Mouse (Mus musculus) brown adipose tissue, adult 24 weeks (tissue): ENCODE measurements around the gene Sema4g. TPM values are rescaled to one million over a fixed set of nuclear protein-coding genes. Genes with fewer than 3 reads are reported as not detected.
A peak's percentile ranks its signal among the peaks of the same experiment; 100 is the strongest.

ENCODE experiments used
- H3K27ac ChIP-seq: fragments of 200-500 bp; replicated peaks from 2 replicates; pipeline ENCODE4 v1.5.1; 2012; ENCODE audit warnings: low read depth, mild to moderate bottlenecking, low read length
- H3K4me1 ChIP-seq: fragments of 200-500 bp; 2 replicates; pipeline ENCODE4 v1.6.1; 2012; ENCODE audit warnings: low read length, mixed read lengths; ENCODE audit not compliant: control insufficient read depth, insufficient read depth, insufficient read length
- H3K4me3 ChIP-seq: fragments of 200-500 bp; 2 replicates; pipeline ENCODE4 v1.5.1; 2012; ENCODE audit warnings: low read depth, mild to moderate bottlenecking, low read length, moderate library complexity; ENCODE audit not compliant: insufficient read depth
- polyA plus RNA-seq: library from polyadenylated mRNA; stranded (reverse); fragments of >200 nt; gene quantifications from 2 replicates; pipeline ENCODE4 v1.2.4, GENCODE M21; 2012; ENCODE audit not compliant: missing spikeins, insufficient read depth, insufficient read length

Sema4g gene
- 0.25 and 0.55 TPM in 2 replicates for polyA plus RNA-seq

- Histone ChIP-seq H3K27ac (no peak within 1 kb of the TSS), H3K4me3 (peak within 1 kb of the TSS; percentile 53), H3K4me1 (0 out of 2 replicates have a peak, but pooled peaks cover 2% of the 10 kb centered on the region)
These were observed at the start of gene Sema4g for GRCm38 (mm10) chr19:44988831-44989566. Sema4g (plus strand) TSS chr19:44989101.

DNA sequence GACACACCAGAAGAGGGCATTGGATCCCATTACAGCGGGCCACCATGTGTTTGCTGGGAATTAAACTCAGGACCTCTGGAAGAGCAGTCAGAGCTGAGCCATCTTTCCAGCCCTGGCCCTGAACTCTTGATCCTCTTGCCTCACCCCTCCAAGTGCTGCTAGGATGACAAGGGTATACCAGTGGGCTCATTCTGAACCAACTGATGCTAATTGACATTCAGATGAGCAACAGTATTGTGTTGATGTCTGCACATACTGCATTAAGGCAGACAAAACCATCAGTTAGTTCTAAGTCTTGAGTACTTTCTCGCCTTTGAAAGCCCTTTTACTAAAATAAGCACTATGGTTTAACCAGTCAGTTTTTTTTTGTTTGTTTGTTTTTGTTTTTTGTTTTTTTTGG, 29.3 kb upstream of the Sema4g start:
- Histone ChIP-seq H3K4me3 (no peak overlapping the region), H3K4me1 (no peaks in the 10 kb centered on the region), H3K27ac (no peak overlapping the region)

- Histone ChIP-seq H3K4me1 (no peaks in the 10 kb centered on the region), H3K4me3 (no peak overlapping the region), H3K27ac (no peak overlapping the region)
These were observed 22.9 kb upstream of the Sema4g start for GRCm38 (mm10) chr19:44965978-44966377.

GRCm38 (mm10) chr19:44968329-44968728, 20.6 kb upstream of the Sema4g start:
- Histone ChIP-seq H3K27ac (no peak overlapping the region), H3K4me1 (no peaks in the 10 kb centered on the region), H3K4me3 (no peak overlapping the region)

GRCm38 (mm10) chr19:44976636-44977035, 12.3 kb upstream of the Sema4g start:
- no peaks in the 10 kb centered on the region for H3K4me1 ChIP-seq
- H3K27ac ChIP-seq = no peak overlapping the region
- H3K4me3 ChIP-seq = no peak overlapping the region

- no peaks in the 10 kb centered on the region for H3K4me1 ChIP-seq
- H3K27ac ChIP-seq = no peak overlapping the region
- H3K4me3 ChIP-seq = no peak overlapping the region
These were observed 11.8 kb upstream of the Sema4g start for GRCm38 (mm10) chr19:44977148-44977547.

DNA sequence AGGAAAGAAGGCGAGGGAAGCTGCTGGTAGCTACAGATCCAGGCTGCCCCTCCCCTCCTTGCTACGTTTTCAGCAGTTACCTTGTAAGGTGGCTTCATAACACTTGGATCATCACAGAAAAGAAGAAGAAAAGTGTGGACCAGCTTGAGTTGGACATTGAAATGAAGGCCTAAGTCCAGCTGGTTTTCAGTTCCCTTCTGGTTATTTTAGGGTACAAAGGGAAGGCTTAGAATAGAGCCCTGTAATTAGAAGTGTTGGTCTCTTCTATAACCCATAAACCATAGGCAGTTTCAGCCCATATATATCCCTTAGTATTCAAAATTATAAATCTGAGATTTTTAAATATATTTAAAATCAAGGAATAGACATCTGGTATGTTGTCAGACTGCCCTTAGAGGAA, 8.1 kb upstream of the Sema4g start:
- 0 out of 2 replicates have a peak, but pooled peaks cover 2% of the 10 kb centered on the region for H3K4me1 ChIP-seq
- no peak overlapping the region for H3K27ac ChIP-seq
- no peak overlapping the region for H3K4me3 ChIP-seq

DNA sequence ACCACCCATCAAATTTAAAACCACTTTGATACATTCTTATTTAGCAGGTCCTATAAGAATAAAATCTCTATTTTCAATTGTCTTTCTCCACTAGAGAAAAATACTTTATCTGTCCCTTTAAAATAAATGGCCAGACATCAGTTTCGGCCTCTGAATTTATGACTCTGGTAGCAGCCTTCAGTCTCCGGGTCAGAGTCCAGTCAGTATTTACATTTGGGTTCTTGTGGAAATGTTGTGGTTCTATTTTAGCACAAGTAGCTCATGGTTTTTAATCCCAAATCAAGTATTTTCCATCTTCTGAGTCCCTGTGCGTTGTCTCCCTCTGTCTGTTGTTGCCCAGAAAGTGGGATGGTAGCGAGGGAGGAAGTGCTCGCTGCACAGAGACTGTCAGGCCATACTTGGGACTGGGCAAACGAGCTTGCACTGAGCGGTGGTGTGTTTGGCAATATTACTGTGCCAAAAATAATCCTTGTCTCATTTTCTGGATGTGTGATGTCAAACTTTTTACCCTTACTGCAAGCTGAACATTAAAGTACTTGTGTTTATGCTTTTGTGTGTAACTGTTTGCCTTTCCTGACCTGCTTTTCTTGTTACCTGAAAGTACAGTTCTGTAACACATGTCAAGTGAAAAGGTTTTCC, 6.3 kb upstream of the Sema4g start:
- H3K27ac ChIP-seq = no peak overlapping the region
- H3K4me1 ChIP-seq = 0 out of 2 replicates have a peak, but pooled peaks cover 2% of the 10 kb centered on the region
- no peak overlapping the region for H3K4me3 ChIP-seq

DNA sequence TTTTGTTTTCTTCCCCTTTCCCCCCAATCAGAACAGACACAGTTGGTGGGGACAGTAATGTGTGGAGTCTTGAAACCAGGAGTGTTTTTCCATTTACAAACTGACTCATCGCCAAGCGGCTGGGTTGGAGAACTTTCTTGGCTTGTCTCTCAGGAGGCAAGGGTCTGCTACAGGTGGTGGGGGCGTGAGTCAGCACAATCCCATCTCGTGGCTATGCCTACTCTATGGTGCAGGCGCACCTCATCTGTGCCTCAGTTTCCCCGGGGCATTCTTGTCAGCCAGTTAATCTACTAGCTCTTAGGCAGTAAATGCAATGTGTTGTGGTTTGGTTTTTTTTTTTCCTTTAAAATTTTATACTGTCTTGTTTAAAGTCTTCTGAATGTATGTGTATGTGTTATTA, 5.5 kb upstream of the Sema4g start:
- Histone ChIP-seq H3K4me3 (no peak overlapping the region), H3K4me1 (0 out of 2 replicates have a peak, but pooled peaks cover 2% of the 10 kb centered on the region), H3K27ac (no peak overlapping the region)

DNA sequence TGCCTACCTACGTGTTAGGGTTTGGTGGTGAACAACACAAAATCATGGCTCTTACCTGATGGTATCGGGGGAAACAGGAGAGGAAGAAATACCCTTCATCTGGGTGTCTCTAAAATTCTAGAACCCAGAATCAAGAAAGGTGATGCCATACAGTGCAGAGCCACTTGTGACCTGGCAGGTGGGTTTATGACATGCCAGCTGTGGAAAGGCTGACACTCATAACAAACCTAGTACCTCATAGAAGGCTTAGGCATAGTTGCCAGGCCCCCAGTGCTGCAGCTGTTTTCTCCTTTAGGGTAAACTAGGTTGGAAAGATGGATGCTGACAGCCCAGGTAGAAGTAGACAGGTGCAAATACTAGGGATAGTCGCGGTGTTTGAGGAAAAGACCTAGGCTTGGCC, 4.5 kb upstream of the Sema4g start:
- Histone ChIP-seq H3K4me3 (no peak overlapping the region), H3K4me1 (0 out of 2 replicates have a peak, but pooled peaks cover 2% of the 10 kb centered on the region), H3K27ac (no peak overlapping the region)

GRCm38 (mm10) chr19:44985159-44985988, 3.5 kb upstream of the Sema4g start:
- H3K4me3 ChIP-seq = no peak overlapping the region
- H3K4me1 ChIP-seq = 0 out of 2 replicates have a peak, but pooled peaks cover 2% of the 10 kb centered on the region
- H3K27ac ChIP-seq = 0 out of 2 replicates have a peak overlapping the region, but pooled peaks have one; percentile 12

DNA sequence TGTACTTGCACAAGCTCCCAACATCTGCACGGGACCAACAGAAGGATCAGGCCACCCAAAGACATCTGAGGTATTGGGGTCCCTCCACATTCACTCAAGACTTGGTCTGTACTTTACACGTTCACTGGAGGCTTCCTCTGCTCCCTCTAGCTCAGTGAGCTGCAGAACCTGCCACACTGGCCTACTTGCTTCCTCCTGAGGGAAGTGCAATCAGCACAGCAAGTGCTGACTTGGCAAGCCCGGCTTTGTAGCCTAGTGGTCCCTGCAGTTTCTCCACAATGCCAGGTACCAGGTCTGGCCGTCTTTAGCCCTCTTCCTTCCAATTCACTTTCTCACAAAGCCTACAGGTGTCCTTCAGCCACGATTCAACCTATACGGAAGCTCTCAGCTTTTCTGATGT, 1.9 kb upstream of the Sema4g start:
- Histone ChIP-seq H3K4me3 (no peak overlapping the region), H3K4me1 (0 out of 2 replicates have a peak, but pooled peaks cover 2% of the 10 kb centered on the region), H3K27ac (no peak overlapping the region)

DNA sequence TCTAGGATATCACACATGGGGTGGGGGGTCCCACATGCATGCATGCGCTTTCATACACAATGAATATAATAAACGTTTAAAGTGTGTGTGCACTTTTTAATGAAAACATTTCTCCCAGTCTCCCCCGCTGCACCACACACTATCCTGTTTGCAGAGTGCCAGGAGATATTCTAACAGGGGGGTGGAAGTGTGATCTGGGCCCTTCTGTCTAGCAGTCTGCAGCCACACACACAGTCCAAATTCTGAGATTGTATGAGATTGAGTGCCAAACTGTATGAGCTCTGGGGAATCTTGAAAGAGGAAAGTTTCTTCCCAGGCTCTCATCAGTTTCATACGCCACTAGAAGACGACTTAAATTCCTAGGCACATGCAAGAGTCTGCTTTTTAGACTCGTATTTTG, 1.1 kb upstream of the Sema4g start:
- Histone ChIP-seq H3K27ac (no peak overlapping the region), H3K4me1 (0 out of 2 replicates have a peak, but pooled peaks cover 2% of the 10 kb centered on the region), H3K4me3 (no peak overlapping the region)

DNA sequence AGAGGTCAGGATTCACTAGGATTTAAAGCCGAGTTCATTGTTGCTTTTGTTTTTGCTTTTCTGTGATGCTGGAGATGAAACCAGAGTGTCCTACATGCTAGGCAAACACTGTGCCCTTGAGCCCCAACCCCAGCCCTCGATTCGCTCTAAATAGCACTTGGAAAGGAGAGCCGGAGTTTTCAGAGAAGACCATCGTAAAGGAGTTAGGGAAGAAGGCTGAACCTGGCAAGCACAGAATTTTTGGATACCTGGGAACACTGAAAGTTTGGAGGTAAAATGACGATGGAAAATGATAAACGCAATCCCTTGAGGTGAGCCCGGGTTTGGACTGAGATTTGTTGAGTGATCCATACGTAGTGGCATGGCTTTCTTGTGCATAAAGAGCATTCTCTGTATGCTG, 580 bp upstream of the Sema4g start:
- Histone ChIP-seq H3K27ac (no peak overlapping the region), H3K4me1 (0 out of 2 replicates have a peak, but pooled peaks cover 2% of the 10 kb centered on the region), H3K4me3 (no peak overlapping the region)
